Mouse (Mus musculus) kidney, embryonic 14.5 days (tissue): ENCODE data around the gene Sema6b. TPM values are rescaled to one million over a fixed set of nuclear protein-coding genes. Genes with fewer than 3 reads are reported as not detected.

Experiments
- ATAC-seq: fragments of 200-750 bp; cut with Nextera tagmentation; 2 replicates; pipeline ENCODE4 v1.8.0; 2017; ENCODE audit warnings: moderate number of reproducible peaks, mild to moderate bottlenecking, moderate TSS enrichment, moderate library complexity; ENCODE audit not compliant: low FRiP score, low TSS enrichment
- H3K27ac ChIP-seq: fragments of 300-500 bp; sonication (generic); 2 replicates; pipeline ENCODE4 v1.5.1; 2014; ENCODE audit warnings: low read depth, mild to moderate bottlenecking, low read length, moderate library complexity, mixed read lengths
- H3K27me3 ChIP-seq: fragments of 300-500 bp; sonication (generic); 2 replicates; pipeline ENCODE4 v1.6.1; 2014; ENCODE audit warnings: mild to moderate bottlenecking, low read length; ENCODE audit not compliant: control insufficient read depth, insufficient read depth
- H3K36me3 ChIP-seq: fragments of 300-500 bp; sonication (generic); 2 replicates; pipeline ENCODE4 v1.6.1; 2014; ENCODE audit warnings: low read length, mixed read lengths; ENCODE audit not compliant: control insufficient read depth, insufficient read depth
- H3K4me1 ChIP-seq: fragments of 300-500 bp; sonication (generic); 2 replicates; pipeline ENCODE4 v1.6.1; 2014; ENCODE audit warnings: low read length, mixed read lengths; ENCODE audit not compliant: control insufficient read depth, insufficient read depth
- H3K4me2 ChIP-seq: fragments of 300-500 bp; sonication (generic); replicated peaks from 2 replicates; pipeline ENCODE4 v1.6.1; 2014; ENCODE audit warnings: low read depth, mild to moderate bottlenecking, low read length
- H3K4me3 ChIP-seq: fragments of 300-500 bp; sonication (generic); 2 replicates; pipeline ENCODE4 v1.5.1; 2014; ENCODE audit warnings: mild to moderate bottlenecking, low read length
- H3K9ac ChIP-seq: fragments of 300-500 bp; sonication (generic); 2 replicates; pipeline ENCODE4 v1.6.1; 2014; ENCODE audit warnings: low read depth, mild to moderate bottlenecking, low read length, moderate library complexity
- H3K9me3 ChIP-seq: fragments of 300-500 bp; sonication (generic); 2 replicates; pipeline ENCODE4 v1.6.1; 2016; ENCODE audit warnings: low read length; ENCODE audit not compliant: control insufficient read depth
- WGBS: fragments of 180-500 bp; shearing (Covaris S2); extraction: QIAGEN DNeasy Blood & Tissue Kit; methylation state at CpG from one replicate; pipeline ENCODE4 v1.1.7; 2014; 5-methylcytosine and 5-hydroxymethylcytosine counted together
- polyA plus RNA-seq: library from polyadenylated mRNA; unstranded; fragments of >200 nt; fragmentation: Nextera tagmentation; extraction: Ambion mirVana; gene quantifications from 2 replicates; pipeline ENCODE4 v1.2.1, GENCODE M21; 2014

The Sema6b gene
- polyA plus RNA-seq, 1 experiment from 2014 or later, result 1.4 TPM

GRCm38 (mm10) chr17:56148790-56149618, 8.9 kb upstream of the Sema6b start:
- Histone ChIP-seq H3K27ac (no peak overlapping the region), H3K9ac (no peak overlapping the region), H3K27me3 (peaks cover 62% of the 10 kb centered on the region), H3K9me3 (no peaks in the 10 kb centered on the region), H3K4me3 (peak overlapping the region; percentile 19; the same call in 1 of the 2 replicates), H3K4me2 (peak overlapping the region; percentile 26), H3K4me1 (peaks cover 5% of the 10 kb centered on the region; the same call in 1 of the 2 replicates), H3K36me3 (no peaks in the 10 kb centered on the region)
- 1% methylated on average over 29 of the region's 30 CpGs for WGBS
- ATAC-seq, result peak; percentile 24; the same call in 1 of the 2 replicates

GRCm38 (mm10) chr17:56148280-56148679, 8.1 kb upstream of the Sema6b start:
- Histone ChIP-seq H3K9me3 (no peaks in the 10 kb centered on the region), H3K4me1 (no peaks in the 10 kb centered on the region), H3K27ac (no peak overlapping the region), H3K36me3 (no peaks in the 10 kb centered on the region), H3K4me3 (peak overlapping the region; percentile 19), H3K9ac (no peak overlapping the region), H3K4me2 (peak overlapping the region; percentile 26), H3K27me3 (peaks cover 68% of the 10 kb centered on the region)
- ATAC-seq, result no peak
- 19% methylated on average over 9 of the region's 9 CpGs for WGBS

DNA sequence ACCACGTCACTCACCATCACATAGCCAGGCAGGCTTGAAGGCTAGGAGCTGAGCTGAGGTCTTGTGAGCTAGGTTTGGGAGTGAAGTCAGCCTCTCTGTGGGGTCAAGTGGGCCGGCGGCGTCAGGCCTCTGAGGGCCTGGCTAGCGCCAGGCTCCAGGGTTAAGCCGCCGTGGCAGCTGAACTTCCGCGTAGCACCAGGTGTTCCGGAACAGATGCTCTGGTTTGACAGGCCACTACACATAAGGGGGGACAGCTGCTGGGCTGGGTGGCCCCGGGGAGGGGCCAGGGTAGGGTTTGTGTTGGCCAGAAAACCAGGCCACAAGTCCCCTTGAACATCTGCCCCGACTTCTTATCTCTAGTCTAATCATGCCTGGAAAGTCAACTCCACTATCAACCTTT, 7.3 kb upstream of the Sema6b start:
- ATAC-seq, result no peak
- H3K27me3 ChIP-seq, result peaks cover 72% of the 10 kb centered on the region
- H3K36me3 ChIP-seq, result no peaks in the 10 kb centered on the region

DNA sequence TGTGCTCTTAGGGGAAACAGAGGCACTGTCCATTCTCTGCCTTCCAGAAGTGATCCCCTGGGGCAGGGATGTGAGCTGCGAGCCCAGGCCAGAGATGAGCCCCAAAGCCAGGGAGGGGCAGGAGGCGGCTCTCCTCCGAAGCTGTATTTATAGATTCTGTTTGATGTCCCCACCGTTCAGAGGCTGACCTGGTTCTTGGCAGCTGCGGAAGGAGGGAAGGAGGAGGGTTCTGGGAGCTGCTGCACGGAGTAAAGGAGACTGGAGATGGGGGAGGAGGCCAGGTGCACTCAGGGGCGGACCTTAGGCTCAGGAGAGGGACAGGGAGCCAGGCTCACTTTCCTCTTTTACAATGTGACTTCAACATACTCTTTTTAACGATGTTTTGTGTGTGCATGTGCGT, 6.0 kb upstream of the Sema6b start:
- no peak overlapping the region for H3K27ac ChIP-seq
- no peak overlapping the region for H3K9ac ChIP-seq
- H3K4me3 ChIP-seq, result no peak overlapping the region
- no peak for ATAC-seq
- H3K4me1 ChIP-seq, result peaks cover 9% of the 10 kb centered on the region; the same call in 1 of the 2 replicates
- no peaks in the 10 kb centered on the region for H3K36me3 ChIP-seq
- no peaks in the 10 kb centered on the region for H3K9me3 ChIP-seq
- H3K27me3 ChIP-seq, result peaks cover 73% of the 10 kb centered on the region
- 8% methylated on average over 9 of the region's 9 CpGs for WGBS
- H3K4me2 ChIP-seq, result no peak overlapping the region

More for the DNA sequence above, 7.3 kb upstream of the Sema6b start:
- no peak overlapping the region for H3K4me3 ChIP-seq
- no peaks in the 10 kb centered on the region for H3K9me3 ChIP-seq
- WGBS, result 45% methylated on average over 12 of the region's 12 CpGs
- no peak overlapping the region for H3K27ac ChIP-seq
- H3K4me2 ChIP-seq, result no peak overlapping the region
- no peaks in the 10 kb centered on the region for H3K4me1 ChIP-seq
- no peak overlapping the region for H3K9ac ChIP-seq

DNA sequence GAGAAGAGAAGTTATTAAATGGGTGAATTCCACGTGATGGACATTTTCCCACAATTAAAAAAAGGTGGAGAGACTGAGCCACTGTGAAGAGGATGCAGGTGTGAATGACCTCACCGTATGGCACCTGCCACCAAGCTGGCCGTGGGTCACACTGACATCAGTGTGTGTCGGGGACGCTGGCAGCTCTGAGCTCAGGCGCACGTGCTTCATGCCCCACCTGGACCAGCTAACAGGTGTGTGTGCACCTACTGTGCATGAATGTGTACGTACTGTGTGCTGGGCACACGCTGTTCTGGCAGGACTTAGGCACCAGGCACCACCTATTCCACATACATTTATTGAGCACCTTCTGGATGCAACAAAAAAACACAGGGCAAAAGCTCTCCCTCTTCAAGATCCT, 4.4 kb upstream of the Sema6b start:
- Histone ChIP-seq H3K27me3 (peaks cover 72% of the 10 kb centered on the region), H3K9ac (no peak overlapping the region), H3K4me3 (no peak overlapping the region), H3K4me1 (peaks cover 11% of the 10 kb centered on the region), H3K9me3 (no peaks in the 10 kb centered on the region), H3K4me2 (no peak overlapping the region), H3K27ac (no peak overlapping the region), H3K36me3 (no peaks in the 10 kb centered on the region)
- ATAC-seq, result no peak
- 74% methylated on average over 9 of the region's 9 CpGs for WGBS

- under 1% methylated on average over 34 of the region's 47 CpGs for whole genome bisulfite sequencing
- Histone ChIP-seq H3K9ac (no peak overlapping the region), H3K27me3 (peaks cover 63% of the 10 kb centered on the region), H3K4me3 (peak overlapping the region; percentile 33), H3K9me3 (no peaks in the 10 kb centered on the region), H3K4me2 (peak overlapping the region; percentile 67), H3K4me1 (peaks cover 20% of the 10 kb centered on the region), H3K36me3 (no peaks in the 10 kb centered on the region), H3K27ac (no peak overlapping the region)
- ATAC-seq, result peak; percentile 30
Observed at GRCm38 (mm10) chr17:56141702-56142605, 1.8 kb upstream of the Sema6b start.

DNA sequence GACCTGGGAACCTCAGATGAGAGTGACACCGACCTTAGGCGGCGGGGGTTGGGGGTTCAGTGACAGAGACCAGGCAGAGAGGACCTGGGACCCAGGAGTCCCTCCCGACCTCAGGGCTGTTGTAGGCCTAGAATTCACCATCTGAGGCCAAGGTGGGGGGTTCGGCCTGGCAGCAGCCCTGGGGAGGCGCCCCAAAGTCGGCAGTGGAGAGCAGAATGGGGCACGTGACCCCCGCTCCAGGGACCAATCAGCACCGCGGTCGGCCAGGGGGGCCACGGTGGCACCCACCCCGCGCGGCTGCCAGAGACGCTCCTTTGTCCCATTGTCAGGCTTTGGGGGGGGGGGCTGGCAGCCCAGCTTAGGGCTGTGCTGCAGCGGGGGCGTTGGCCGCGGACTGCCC, 788 bp downstream of the Sema6b start:
- Histone ChIP-seq H3K27ac (no peak overlapping the region), H3K9ac (peak overlapping the region; percentile 32; the same call in 1 of the 2 replicates), H3K27me3 (peaks cover 49% of the 10 kb centered on the region), H3K9me3 (no peaks in the 10 kb centered on the region), H3K36me3 (no peaks in the 10 kb centered on the region), H3K4me1 (peaks cover 22% of the 10 kb centered on the region), H3K4me3 (peak overlapping the region; percentile 52), H3K4me2 (peak overlapping the region; percentile 83)
- no peak for ATAC-seq
- 13% methylated on average over 19 of the region's 21 CpGs for WGBS

DNA sequence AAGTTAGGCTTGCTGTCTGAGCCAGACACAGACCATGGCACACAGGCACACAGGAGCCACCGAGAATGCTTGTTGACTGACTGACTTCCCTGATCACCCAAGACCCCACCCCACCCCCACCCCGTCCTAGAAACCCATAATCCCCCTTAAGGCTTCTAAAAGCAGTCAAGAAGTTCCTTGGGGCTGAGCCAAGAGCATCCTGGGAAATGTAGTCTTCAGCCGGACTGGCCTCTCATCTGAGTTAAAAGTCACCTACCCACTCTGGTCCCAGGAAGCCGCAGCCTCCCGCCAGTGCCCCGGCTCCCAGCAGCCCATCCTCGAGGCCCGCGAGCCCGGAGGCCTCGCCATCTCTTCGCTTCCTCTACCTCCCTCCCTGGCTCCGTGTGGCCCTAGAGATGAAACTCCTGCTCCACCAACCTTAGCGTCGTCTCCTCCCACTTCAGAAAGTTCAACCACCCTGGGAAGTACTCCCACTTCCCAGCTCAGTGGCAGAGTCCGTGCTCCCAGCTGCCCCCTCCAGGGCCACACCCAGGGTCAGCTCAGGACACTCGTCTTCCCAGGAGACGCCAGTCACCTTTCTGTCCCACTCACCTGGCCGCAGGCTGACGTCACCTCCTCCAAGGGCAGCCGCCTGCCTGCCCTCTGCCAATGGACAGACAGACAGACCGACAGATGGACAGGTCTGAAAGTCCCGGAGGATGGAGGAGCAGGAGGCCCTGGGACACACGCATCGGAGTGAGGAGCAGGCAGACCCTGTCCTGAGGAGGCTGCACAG, 2.1 kb downstream of the Sema6b start:
- Histone ChIP-seq H3K36me3 (no peaks in the 10 kb centered on the region), H3K27me3 (peaks cover 39% of the 10 kb centered on the region), H3K9ac (0 out of 2 replicates have a peak overlapping the region, but pooled peaks have one; percentile 24), H3K4me1 (peaks cover 35% of the 10 kb centered on the region), H3K4me2 (peak overlapping the region; percentile 27; the same call in 1 of the 2 replicates), H3K9me3 (no peaks in the 10 kb centered on the region), H3K27ac (no peak overlapping the region), H3K4me3 (peak overlapping the region; percentile 16; the same call in 1 of the 2 replicates)
- no peak for ATAC-seq
- WGBS, result 15% methylated on average over 25 of the region's 25 CpGs
